Mouse (Mus musculus) ES-Bruce4 (cell line): ENCODE results near the gene Fbxl21.

Experiments
- CTCF ChIP-seq: IDR thresholded peaks from one replicate; pipeline ENCODE4 v1.8.1; 2011; ENCODE audit warnings: low read depth, low read length
- EP300 ChIP-seq: IDR thresholded peaks from 2 replicates; pipeline ENCODE4 v1.6.1; 2011; ENCODE audit warnings: low read depth, low read length; ENCODE audit not compliant: insufficient read depth
- POLR2A ChIP-seq: IDR thresholded peaks from one replicate; pipeline ENCODE4 v1.8.1; 2011; ENCODE audit warnings: low read length; ENCODE audit not compliant: insufficient read depth

- TF ChIP-seq EP300 (no peak), POLR2A (no peak), CTCF (no peak)
Measured at GRCm38 (mm10) chr13:56472661-56473060, 49.6 kb upstream of the Fbxl21 start.
